Mouse (Mus musculus) embryonic facial prominence, embryonic 11.5 days (tissue): ENCODE data around the gene Appbp2. TPM values are rescaled to one million over a fixed set of nuclear protein-coding genes. Genes with fewer than 3 reads are reported as not detected.
A peak's percentile ranks its signal among the peaks of the same experiment; 100 is the strongest.

Experiments
- ATAC-seq: fragments of 200-750 bp; cut with Nextera tagmentation; replicated peaks from 2 replicates; pipeline ENCODE4 v1.8.0; 2017; ENCODE audit warnings: low read depth; ENCODE audit not compliant: insufficient number of reproducible peaks, low FRiP score, low TSS enrichment
- DNase-seq: peaks from one replicate; pipeline ENCODE4 v3.0.0-alpha.2; 2015; ENCODE audit warnings: low spot score
- H3K27ac ChIP-seq: fragments of 300-500 bp; sonication (generic); replicated peaks from 2 replicates; pipeline ENCODE4 v1.5.1; 2014; ENCODE audit warnings: mild to moderate bottlenecking, low read depth, low read length, control low read depth
- H3K27me3 ChIP-seq: fragments of 300-500 bp; sonication (generic); 2 replicates; pipeline ENCODE4 v1.6.1; 2014; ENCODE audit warnings: mild to moderate bottlenecking, low read length, moderate library complexity, mixed read lengths; ENCODE audit not compliant: control insufficient read depth, insufficient read depth
- H3K36me3 ChIP-seq: fragments of 300-500 bp; sonication (generic); replicated peaks from 2 replicates; pipeline ENCODE4 v1.6.1; 2014; ENCODE audit warnings: low read depth, mild to moderate bottlenecking, low read length, moderate library complexity, mixed read lengths; ENCODE audit not compliant: control insufficient read depth, insufficient read depth
- H3K4me1 ChIP-seq: fragments of 300-500 bp; sonication (generic); 2 replicates; pipeline ENCODE4 v1.6.1; 2014; ENCODE audit warnings: low read length, mixed read lengths; ENCODE audit not compliant: control insufficient read depth, insufficient read depth
- H3K4me2 ChIP-seq: fragments of 300-500 bp; sonication (generic); 2 replicates; pipeline ENCODE4 v1.6.1; 2014; ENCODE audit warnings: low read depth, mild to moderate bottlenecking, control low read depth, low read length, moderate library complexity
- H3K4me3 ChIP-seq: fragments of 300-500 bp; sonication (generic); 2 replicates; pipeline ENCODE4 v1.5.1; 2014; ENCODE audit warnings: low read depth, low read length, control low read depth
- H3K9ac ChIP-seq: fragments of 300-500 bp; sonication (generic); replicated peaks from 2 replicates; pipeline ENCODE4 v1.6.1; 2014; ENCODE audit warnings: mild to moderate bottlenecking, control low read depth, low read length
- H3K9me3 ChIP-seq: fragments of 300-500 bp; sonication (generic); replicated peaks from 2 replicates; pipeline ENCODE4 v1.6.1; 2016; ENCODE audit warnings: mild to moderate bottlenecking, low read length, inconsistent platforms, mixed read lengths; ENCODE audit not compliant: control insufficient read depth
- WGBS: fragments of 180-500 bp; shearing (Covaris S2); extraction: QIAGEN DNeasy Blood & Tissue Kit; methylation state at CpG from one replicate; pipeline ENCODE4 v1.1.7; 2014; 5-methylcytosine and 5-hydroxymethylcytosine counted together
- polyA plus RNA-seq: library from polyadenylated mRNA; unstranded; fragments of >200 nt; fragmentation: Nextera tagmentation; extraction: Ambion mirVana; gene quantifications from 2 replicates; pipeline ENCODE4 v1.2.1, GENCODE M21; 2014

Gene Appbp2
- polyA plus RNA-seq, 1 experiment from 2014 or later: 58.8 TPM

- H3K27ac ChIP-seq: peak within 1 kb of the TSS; percentile 71
- under 1% methylated on average over 68 of the region's 94 CpGs for WGBS
- ATAC-seq: peak; percentile 96
- H3K36me3 ChIP-seq: no peaks in the 10 kb centered on the region
- no peaks in the 10 kb centered on the region for H3K4me1 ChIP-seq
- peak within 1 kb of the TSS; percentile 72 for H3K4me3 ChIP-seq
- peak within 1 kb of the TSS; percentile 82 for H3K9ac ChIP-seq
- peak within 1 kb of the TSS; percentile 67 for H3K4me2 ChIP-seq
- DNase-seq: peak; percentile 98
- H3K9me3 ChIP-seq: no peaks in the 10 kb centered on the region
- no peaks in the 10 kb centered on the region for H3K27me3 ChIP-seq
Observed at GRCm38 (mm10) chr11:85139581-85140540, 95.1 kb downstream of the Appbp2 start, which contains the start of gene Usp32. Gene Usp32, minus strand, starts transcription at chr11:85140161.

GRCm38 (mm10) chr11:85138776-85139474 is 96.0 kb downstream of the Appbp2 start:
- ATAC-seq (no peak), DNase-seq (peak; percentile 19)
- no peaks in the 10 kb centered on the region for H3K4me1 ChIP-seq
- H3K4me2 ChIP-seq: peak overlapping the region; percentile 67
- H3K9me3 ChIP-seq: no peaks in the 10 kb centered on the region
- H3K36me3 ChIP-seq: no peaks in the 10 kb centered on the region
- no peaks in the 10 kb centered on the region for H3K27me3 ChIP-seq
- H3K4me3 ChIP-seq: peak overlapping the region; percentile 72
- peak overlapping the region; percentile 82 for H3K9ac ChIP-seq
- 3% methylated on average over 17 of the region's 17 CpGs for WGBS
- peak overlapping the region; percentile 71; the same call in 1 of the 2 replicates for H3K27ac ChIP-seq

Other genes with a start within 250 kb of the Appbp2 start
- gene Usp32, start 95.0 kb downstream of the Appbp2 start, polyA plus RNA-seq: 5.7 and 6.1 TPM in 2 replicates
- not detected in 2 replicates for gene 1700125H20Rik, start 64.7 kb downstream of the Appbp2 start, polyA plus RNA-seq
- 26.0 and 30.7 TPM in 2 replicates for gene Ppm1d, start 76.1 kb upstream of the Appbp2 start, polyA plus RNA-seq
- 31.2 and 41.1 TPM in 2 replicates for gene Bcas3, start 118.0 kb upstream of the Appbp2 start, polyA plus RNA-seq